Mouse (Mus musculus) hindbrain, embryonic 13.5 days (tissue): ENCODE measurements at regions not wholly inside any gene's neighbourhood (a gene's known extent, or its start where the extent isn't known, plus 50 kb on each side); places are given as distances from the start of the nearest gene placed in this dataset.

Experiments
- ATAC-seq: fragments of 200-750 bp; cut with Nextera tagmentation; 2 replicates; pipeline ENCODE4 v1.8.0; 2017; ENCODE audit warnings: moderate TSS enrichment; ENCODE audit not compliant: low FRiP score
- H3K27ac ChIP-seq: fragments of 300-500 bp; sonication (generic); 2 replicates; pipeline ENCODE4 v1.5.1; 2015; ENCODE audit warnings: inconsistent platforms, mild to moderate bottlenecking, moderate library complexity
- H3K27me3 ChIP-seq: fragments of 300-500 bp; sonication (generic); 2 replicates; pipeline ENCODE4 v1.6.1; 2015; ENCODE audit warnings: mild to moderate bottlenecking, inconsistent platforms
- H3K36me3 ChIP-seq: fragments of 300-500 bp; sonication (generic); 2 replicates; pipeline ENCODE4 v1.6.1; 2015; ENCODE audit warnings: mild to moderate bottlenecking, inconsistent platforms
- H3K4me1 ChIP-seq: fragments of 300-500 bp; sonication (generic); replicated peaks from 2 replicates; pipeline ENCODE4 v1.6.1; 2015; ENCODE audit warnings: inconsistent platforms
- H3K4me2 ChIP-seq: fragments of 300-500 bp; sonication (generic); 2 replicates; pipeline ENCODE4 v1.6.1; 2015; ENCODE audit warnings: inconsistent platforms, mild to moderate bottlenecking, moderate library complexity
- H3K4me3 ChIP-seq: fragments of 300-500 bp; sonication (generic); 2 replicates; pipeline ENCODE4 v1.5.1; 2015; ENCODE audit warnings: mild to moderate bottlenecking, inconsistent platforms
- H3K9ac ChIP-seq: fragments of 300-500 bp; sonication (generic); 2 replicates; pipeline ENCODE4 v1.6.1; 2015; ENCODE audit warnings: mild to moderate bottlenecking, inconsistent platforms
- H3K9me3 ChIP-seq: fragments of 300-500 bp; sonication (generic); 2 replicates; pipeline ENCODE4 v1.6.1; 2016; ENCODE audit warnings: inconsistent platforms
- WGBS: fragments of 180-500 bp; shearing (Covaris S2); methylation state at CpG from one replicate; pipeline ENCODE4 v1.1.7; 2015; 5-methylcytosine and 5-hydroxymethylcytosine counted together

- H3K9me3 ChIP-seq: no peaks in the 10 kb centered on the region
- H3K27me3 ChIP-seq: no peaks in the 10 kb centered on the region
- H3K27ac ChIP-seq: no peak overlapping the region
- H3K4me3 ChIP-seq: no peak overlapping the region
- ATAC-seq: no peak
- H3K4me1 ChIP-seq: peaks cover 16% of the 10 kb centered on the region
- no peak overlapping the region for H3K9ac ChIP-seq
- no peak overlapping the region for H3K4me2 ChIP-seq
- no peaks in the 10 kb centered on the region for H3K36me3 ChIP-seq
- WGBS: 64% methylated on average over 6 of the region's 6 CpGs
These were observed 161.5 kb downstream of the Gm10295 start for GRCm38 (mm10) chr7:71189757-71190156.

- peaks cover 11% of the 10 kb centered on the region for H3K4me1 ChIP-seq
- H3K4me3 ChIP-seq: no peak overlapping the region
- no peak for ATAC-seq
- no peak overlapping the region for H3K27ac ChIP-seq
- H3K9ac ChIP-seq: no peak overlapping the region
- no peaks in the 10 kb centered on the region for H3K36me3 ChIP-seq
- no peak overlapping the region for H3K4me2 ChIP-seq
- WGBS: 19% methylated on average over 6 of the region's 6 CpGs
- H3K27me3 ChIP-seq: no peaks in the 10 kb centered on the region
- no peaks in the 10 kb centered on the region for H3K9me3 ChIP-seq
These were observed 163.2 kb downstream of the Gm10295 start for GRCm38 (mm10) chr7:71188119-71188518.

GRCm38 (mm10) chr7:71174871-71175270, 176.4 kb downstream of the Gm10295 start:
- Histone ChIP-seq H3K4me2 (no peak overlapping the region), H3K4me3 (no peak overlapping the region), H3K9ac (no peak overlapping the region), H3K27ac (no peak overlapping the region), H3K36me3 (no peaks in the 10 kb centered on the region), H3K9me3 (no peaks in the 10 kb centered on the region), H3K4me1 (no peaks in the 10 kb centered on the region), H3K27me3 (no peaks in the 10 kb centered on the region)
- 90% methylated on average over 4 of the region's 4 CpGs for WGBS
- no peak for ATAC-seq

DNA sequence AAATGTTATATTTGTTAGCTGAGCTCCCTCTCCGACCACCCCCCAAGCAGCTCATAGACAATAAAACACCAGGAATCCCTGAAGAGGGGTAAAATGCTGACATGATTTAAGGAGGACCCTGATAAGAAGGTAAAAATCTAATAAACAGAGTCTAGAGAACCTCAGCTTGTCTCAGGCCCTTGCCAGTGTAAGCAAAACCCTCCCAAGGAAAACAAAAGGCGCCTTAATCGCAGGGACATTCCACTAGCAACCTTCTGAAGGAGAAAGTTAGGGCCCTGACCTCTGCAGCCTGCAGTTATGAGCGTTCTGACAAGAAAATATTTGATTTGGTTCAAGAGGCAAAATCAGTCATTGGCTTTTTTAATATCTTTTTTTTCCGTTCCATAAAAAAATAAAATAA, 212.2 kb downstream of the Gm10295 start:
- Histone ChIP-seq H3K9ac (no peak overlapping the region), H3K4me2 (no peak overlapping the region), H3K9me3 (peaks cover 2% of the 10 kb centered on the region; the same call in 1 of the 2 replicates), H3K4me3 (no peak overlapping the region), H3K36me3 (no peaks in the 10 kb centered on the region), H3K27ac (no peak overlapping the region), H3K4me1 (peaks cover 7% of the 10 kb centered on the region; the same call in 1 of the 2 replicates), H3K27me3 (no peaks in the 10 kb centered on the region)
- WGBS: 77% methylated on average over 5 of the region's 5 CpGs
- ATAC-seq: no peak

DNA sequence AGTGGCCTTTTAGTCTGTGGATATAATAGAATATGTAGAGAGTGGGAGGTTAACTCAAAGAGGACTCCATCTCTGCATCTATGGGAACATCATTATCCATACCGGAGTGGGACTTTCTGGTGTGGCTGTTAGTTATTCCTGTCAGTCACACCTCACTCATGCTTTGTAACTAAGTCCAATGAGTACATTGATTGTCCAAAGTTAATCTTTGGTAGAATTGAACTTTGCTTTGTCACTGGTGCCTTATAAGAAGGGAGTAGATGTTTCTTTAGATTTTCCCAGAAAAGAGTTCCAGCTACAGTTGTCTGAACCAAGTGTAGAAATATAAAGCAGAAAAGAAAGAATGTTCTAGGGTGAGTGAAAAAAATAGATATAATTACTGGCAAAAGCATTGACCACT, 221.3 kb downstream of the Gm10295 start:
- no peaks in the 10 kb centered on the region for H3K4me1 ChIP-seq
- no peak for ATAC-seq
- H3K4me3 ChIP-seq: no peak overlapping the region
- 93% methylated on average over 1 of the region's 1 CpGs for WGBS
- no peaks in the 10 kb centered on the region for H3K27me3 ChIP-seq
- H3K4me2 ChIP-seq: no peak overlapping the region
- no peaks in the 10 kb centered on the region for H3K9me3 ChIP-seq
- H3K36me3 ChIP-seq: no peaks in the 10 kb centered on the region
- H3K9ac ChIP-seq: no peak overlapping the region
- H3K27ac ChIP-seq: no peak overlapping the region

DNA sequence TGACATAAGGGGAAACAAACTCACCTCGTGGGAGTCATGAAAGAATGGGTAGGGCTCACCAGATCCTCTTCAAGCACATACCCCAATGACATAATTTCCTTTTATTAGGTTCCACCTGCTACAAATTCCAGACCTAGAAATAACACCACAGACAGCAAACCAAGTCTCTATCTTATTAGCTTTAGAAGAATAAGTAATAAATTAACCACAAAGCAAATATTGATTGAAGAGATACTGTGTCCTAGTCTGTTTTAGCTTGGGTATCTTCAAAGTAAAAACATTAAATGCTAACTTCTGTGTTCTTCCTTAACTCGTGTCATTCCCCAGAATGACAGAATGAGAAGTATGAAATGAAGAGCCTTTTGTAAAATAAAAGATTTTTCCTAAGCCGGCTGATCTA, 222.4 kb downstream of the Gm10295 start:
- no peaks in the 10 kb centered on the region for H3K9me3 ChIP-seq
- no peak overlapping the region for H3K4me2 ChIP-seq
- H3K4me1 ChIP-seq: no peaks in the 10 kb centered on the region
- ATAC-seq: no peak
- WGBS: 84% methylated on average over 3 of the region's 3 CpGs
- H3K27me3 ChIP-seq: no peaks in the 10 kb centered on the region
- H3K36me3 ChIP-seq: no peaks in the 10 kb centered on the region
- H3K9ac ChIP-seq: no peak overlapping the region
- no peak overlapping the region for H3K27ac ChIP-seq
- no peak overlapping the region for H3K4me3 ChIP-seq

GRCm38 (mm10) chr7:71121453-71121852, 229.8 kb downstream of the Gm10295 start:
- no peak for ATAC-seq

DNA sequence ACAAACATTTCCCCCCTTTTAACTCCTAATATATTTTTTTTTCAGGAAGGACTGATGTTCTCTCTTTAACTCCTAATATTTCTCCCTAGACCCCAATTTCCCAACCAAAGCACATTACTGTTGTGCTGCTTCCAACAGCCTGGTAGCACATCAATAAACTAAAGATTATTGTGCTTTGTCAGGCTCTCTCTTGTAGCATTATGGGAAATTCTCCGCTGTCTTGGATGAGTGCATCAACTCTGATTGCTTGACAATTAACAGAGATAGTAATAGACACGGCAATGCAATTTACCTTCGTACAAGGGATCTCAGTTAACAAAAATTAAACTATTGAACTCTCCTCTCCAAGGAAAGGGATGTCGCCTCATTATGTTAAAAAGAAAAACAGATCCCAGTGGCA, 230.3 kb downstream of the Gm10295 start:
- H3K27ac ChIP-seq: no peak overlapping the region
- no peak overlapping the region for H3K4me2 ChIP-seq
- 55% methylated on average over 4 of the region's 4 CpGs for WGBS
- H3K27me3 ChIP-seq: no peaks in the 10 kb centered on the region
- H3K9me3 ChIP-seq: no peaks in the 10 kb centered on the region
- H3K9ac ChIP-seq: no peak overlapping the region
- ATAC-seq: no peak
- peaks cover 8% of the 10 kb centered on the region for H3K4me1 ChIP-seq
- no peaks in the 10 kb centered on the region for H3K36me3 ChIP-seq
- H3K4me3 ChIP-seq: no peak overlapping the region

More at GRCm38 (mm10) chr7:71121453-71121852, 229.8 kb downstream of the Gm10295 start:
- WGBS: 34% methylated on average over 5 of the region's 5 CpGs
- Histone ChIP-seq H3K9ac (no peak overlapping the region), H3K27ac (peak overlapping the region; percentile 35; the same call in 1 of the 2 replicates), H3K4me2 (no peak overlapping the region), H3K4me3 (no peak overlapping the region), H3K36me3 (no peaks in the 10 kb centered on the region), H3K9me3 (no peaks in the 10 kb centered on the region), H3K27me3 (no peaks in the 10 kb centered on the region), H3K4me1 (peaks cover 8% of the 10 kb centered on the region)

DNA sequence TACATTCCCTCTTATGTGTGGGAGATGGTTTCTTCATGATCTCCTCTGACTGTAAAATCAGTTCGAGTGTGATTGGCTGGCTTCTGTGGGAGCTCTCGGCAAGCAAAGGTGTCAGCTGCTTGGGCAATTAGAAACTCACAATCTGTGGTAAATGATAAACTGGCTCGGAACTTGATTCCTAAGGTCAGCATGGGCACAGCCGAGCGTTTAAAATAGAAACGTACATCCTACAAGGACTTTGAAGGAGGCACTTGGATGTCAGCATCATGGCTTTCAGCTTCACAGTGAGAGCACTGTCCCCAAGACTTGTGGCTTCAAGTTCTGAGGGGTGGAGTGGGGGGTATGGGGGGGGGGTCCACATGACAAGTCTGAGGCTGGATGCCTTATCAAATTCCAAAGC, 231.3 kb downstream of the Gm10295 start:
- H3K27ac ChIP-seq: no peak overlapping the region
- peaks cover 8% of the 10 kb centered on the region for H3K4me1 ChIP-seq
- ATAC-seq: no peak
- H3K4me3 ChIP-seq: no peak overlapping the region
- H3K9me3 ChIP-seq: no peaks in the 10 kb centered on the region
- H3K9ac ChIP-seq: no peak overlapping the region
- 68% methylated on average over 6 of the region's 6 CpGs for WGBS
- H3K27me3 ChIP-seq: no peaks in the 10 kb centered on the region
- no peaks in the 10 kb centered on the region for H3K36me3 ChIP-seq
- no peak overlapping the region for H3K4me2 ChIP-seq

GRCm38 (mm10) chr7:71107101-71107500, 244.2 kb downstream of the Gm10295 start:
- no peak overlapping the region for H3K27ac ChIP-seq
- no peak overlapping the region for H3K4me2 ChIP-seq
- no peak overlapping the region for H3K4me3 ChIP-seq
- no peak overlapping the region for H3K9ac ChIP-seq
- no peaks in the 10 kb centered on the region for H3K36me3 ChIP-seq
- no peak for ATAC-seq
- no peaks in the 10 kb centered on the region for H3K9me3 ChIP-seq
- no peaks in the 10 kb centered on the region for H3K27me3 ChIP-seq
- 89% methylated on average over 6 of the region's 6 CpGs for whole genome bisulfite sequencing
- no peaks in the 10 kb centered on the region for H3K4me1 ChIP-seq

- no peak overlapping the region for H3K27ac ChIP-seq
- ATAC-seq: no peak
- H3K4me1 ChIP-seq: peaks cover 3% of the 10 kb centered on the region; the same call in 1 of the 2 replicates
- H3K9me3 ChIP-seq: no peaks in the 10 kb centered on the region
- 50% methylated on average over 2 of the region's 2 CpGs for WGBS
- no peaks in the 10 kb centered on the region for H3K27me3 ChIP-seq
- H3K36me3 ChIP-seq: no peaks in the 10 kb centered on the region
- no peak overlapping the region for H3K4me2 ChIP-seq
- H3K9ac ChIP-seq: no peak overlapping the region
- H3K4me3 ChIP-seq: no peak overlapping the region
These were observed 251.0 kb downstream of the Gm10295 start for GRCm38 (mm10) chr7:71100266-71100665.

DNA sequence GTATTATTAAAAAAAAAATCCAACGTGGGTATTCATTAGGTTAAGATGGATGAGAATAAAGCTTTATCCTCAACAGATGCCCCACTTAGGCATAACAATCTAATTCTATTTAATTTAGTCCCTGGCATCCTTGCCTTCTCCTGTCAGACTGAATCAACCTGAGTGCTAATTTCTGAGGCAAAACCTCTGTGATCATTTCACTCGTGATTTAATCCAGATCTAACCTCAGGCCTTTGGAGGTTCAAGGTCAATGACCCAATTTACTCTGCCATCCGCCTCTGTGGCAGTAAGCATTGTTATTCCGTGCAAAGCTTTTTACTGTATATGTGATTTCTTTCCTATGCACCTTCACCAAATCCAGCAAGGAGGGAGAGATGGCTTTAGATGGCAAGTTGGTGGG, 253.0 kb downstream of the Gm10295 start:
- no peak overlapping the region for H3K4me3 ChIP-seq
- no peak overlapping the region for H3K27ac ChIP-seq

DNA sequence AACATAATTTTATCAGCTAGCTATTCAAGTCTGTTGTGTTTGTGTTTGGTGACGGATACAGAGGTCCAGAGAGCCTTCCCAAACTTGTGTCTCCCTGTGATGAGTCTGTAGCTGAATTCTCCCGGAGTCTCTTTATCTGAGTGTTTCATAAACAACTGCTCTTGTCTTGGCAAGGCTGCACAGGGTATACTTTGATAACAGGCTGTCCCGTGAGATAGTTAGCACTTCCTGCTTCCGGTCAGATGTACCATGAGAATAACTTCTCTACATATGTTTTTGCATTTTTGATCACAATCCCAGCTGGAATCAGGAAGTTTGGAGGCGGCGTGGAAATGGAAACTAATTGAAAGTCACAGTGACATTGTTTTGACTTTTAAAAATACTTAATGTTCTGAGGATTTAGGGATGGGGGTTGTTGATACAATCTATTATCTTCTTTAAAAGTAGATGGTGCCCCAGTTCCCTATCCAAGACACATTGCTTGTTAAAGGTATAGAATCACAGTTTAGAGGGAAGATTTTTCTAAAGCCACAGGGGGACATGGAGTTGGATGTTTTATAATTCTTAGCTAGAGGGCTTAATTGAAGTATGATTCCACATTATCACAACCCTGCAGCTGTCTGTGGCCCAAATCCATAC, 257.9 kb downstream of the Gm10295 start:
- WGBS: 83% methylated on average over 6 of the region's 6 CpGs
- Histone ChIP-seq H3K4me2 (no peak overlapping the region), H3K4me3 (no peak overlapping the region), H3K36me3 (no peaks in the 10 kb centered on the region), H3K9me3 (no peaks in the 10 kb centered on the region), H3K27ac (no peak overlapping the region), H3K27me3 (no peaks in the 10 kb centered on the region), H3K9ac (no peak overlapping the region), H3K4me1 (no peaks in the 10 kb centered on the region)
- ATAC-seq: no peak

More for the DNA sequence above, 253.0 kb downstream of the Gm10295 start:
- Histone ChIP-seq H3K4me1 (peaks cover 3% of the 10 kb centered on the region; the same call in 1 of the 2 replicates), H3K36me3 (no peaks in the 10 kb centered on the region), H3K4me2 (no peak overlapping the region), H3K9ac (no peak overlapping the region), H3K27me3 (no peaks in the 10 kb centered on the region), H3K9me3 (no peaks in the 10 kb centered on the region)
- 48% methylated on average over 4 of the region's 4 CpGs for WGBS
- no peak for ATAC-seq
